Comparison of ENCODE assay signal across 21 mouse cellular contexts in genomic region chr19:53316105-53316504, GRCm38 (mm10). TPM values are rescaled to one million over a fixed set of nuclear protein-coding genes. Genes with fewer than 3 reads are reported as not detected.
DNase-seq lines count a peak whose midpoint lies in the region; ATAC-seq and TF ChIP-seq lines count a peak whose summit lies in the region.
"Had no signal": no experiment of that assay in that cellular context is flagged by ENCODE, and none has a peak within 500 bp of the region (broad histone marks: within the 10 kb centered on the region; RNA-seq: fewer than 3 reads in every experiment).

No protein-coding gene starts in this region.

- DNase-seq in cerebellum, adult 9-11 months: peak; percentile 56
- no peak for DNase-seq in cerebellum, postnatal 36 days
- DNase-seq in stomach, postnatal 0 days (ENCODE audit: low spot score): no peak
- no peak for DNase-seq in testis, postnatal 10 days (ENCODE audit: low spot score)
- DNase-seq: adrenal gland, adult 2 months; adrenal gland, postnatal 10 days; adrenal gland, postnatal 25 days; cerebellum, adult 11 months; embryo, embryonic 11 days had no signal

- peaks cover 23% of the 10 kb centered on the region for H3K4me1 ChIP-seq in heart, embryonic 11.5 days (ENCODE audit: control insufficient read depth, insufficient read depth, low read length)
- H3K4me1 ChIP-seq in heart, embryonic 12.5 days (replicated peaks): peaks cover 39% of the 10 kb centered on the region
- peaks cover 11% of the 10 kb centered on the region; the same call in 1 of the 2 replicates for H3K4me1 ChIP-seq in stomach, postnatal 0 days (replicated peaks; ENCODE audit: control insufficient read depth, insufficient read depth)

- no peaks in the 10 kb centered on the region for H3K36me3 ChIP-seq in heart, embryonic 11.5 days (ENCODE audit: control insufficient read depth, insufficient read depth, low read length)
- H3K36me3 ChIP-seq in heart, embryonic 12.5 days: no peaks in the 10 kb centered on the region
- H3K36me3 ChIP-seq in stomach, postnatal 0 days (ENCODE audit: control insufficient read depth, insufficient read depth, low read length): no peaks in the 10 kb centered on the region
- H3K36me3 ChIP-seq: embryonic facial prominence, embryonic 13.5 days; embryonic facial prominence, embryonic 15.5 days; forebrain, embryonic 12.5 days had no signal

- no peak overlapping the region for H3K4me2 ChIP-seq in heart, embryonic 11.5 days
- no peak overlapping the region for H3K4me2 ChIP-seq in heart, embryonic 12.5 days
- H3K4me2 ChIP-seq in stomach, postnatal 0 days (replicated peaks; ENCODE audit: low read depth): no peak overlapping the region
- H3K4me2 ChIP-seq: embryonic facial prominence, embryonic 13.5 days; embryonic facial prominence, embryonic 15.5 days; forebrain, embryonic 12.5 days had no signal

- H3K9me3 ChIP-seq in heart, embryonic 11.5 days (replicated peaks; ENCODE audit: control insufficient read depth, low read length): no peaks in the 10 kb centered on the region
- H3K9me3 ChIP-seq in heart, embryonic 12.5 days (replicated peaks): no peaks in the 10 kb centered on the region
- H3K9me3 ChIP-seq in stomach, postnatal 0 days (ENCODE audit: control insufficient read depth, low read length): no peaks in the 10 kb centered on the region
- H3K9me3 ChIP-seq: embryonic facial prominence, embryonic 13.5 days; embryonic facial prominence, embryonic 15.5 days; forebrain, embryonic 10.5 days; forebrain, embryonic 12.5 days had no signal

- TF ChIP-seq CTCF in stomach, postnatal 0 days (IDR thresholded peaks at IDR 0.05; ENCODE audit: low read depth): no peak

- no peak overlapping the region for H3K4me3 ChIP-seq in heart, embryonic 11.5 days (ENCODE audit: low read depth, low read length)
- no peak overlapping the region for H3K4me3 ChIP-seq in heart, embryonic 12.5 days
- no peak overlapping the region for H3K4me3 ChIP-seq in stomach, postnatal 0 days (ENCODE audit: low read depth, low read length)
- H3K4me3 ChIP-seq: embryonic facial prominence, embryonic 13.5 days; embryonic facial prominence, embryonic 15.5 days; erythroblast, embryonic 14.5 days; forebrain, embryonic 10.5 days; forebrain, embryonic 12.5 days had no signal

- no peak for TF ChIP-seq EP300 in stomach, postnatal 0 days (optimal IDR thresholded peaks at IDR 0.05)

- peak overlapping the region; percentile 18; the same call in 1 of the 2 replicates for H3K9ac ChIP-seq in heart, embryonic 11.5 days (ENCODE audit: low read depth, low read length)
- H3K9ac ChIP-seq in heart, embryonic 12.5 days: no peak overlapping the region
- no peak overlapping the region for H3K9ac ChIP-seq in stomach, postnatal 0 days (ENCODE audit: low read length)
- H3K9ac ChIP-seq: embryonic facial prominence, embryonic 13.5 days; embryonic facial prominence, embryonic 15.5 days; forebrain, embryonic 12.5 days had no signal

- ATAC-seq in heart, embryonic 11.5 days (replicated peaks; ENCODE audit: insufficient number of reproducible peaks, low FRiP score, low TSS enrichment): no peak
- no peak for ATAC-seq in heart, embryonic 12.5 days (ENCODE audit: insufficient number of reproducible peaks, low FRiP score)
- no peak for ATAC-seq in stomach, postnatal 0 days (ENCODE audit: low FRiP score, low TSS enrichment)
- ATAC-seq: forebrain, embryonic 14.5 days; forebrain, embryonic 16.5 days had no signal

- H3K27ac ChIP-seq in heart, embryonic 11.5 days (ENCODE audit: low read depth, low read length): no peak overlapping the region
- H3K27ac ChIP-seq in heart, embryonic 12.5 days (ENCODE audit: poor library complexity, severe bottlenecking): no peak overlapping the region
- peak overlapping the region; percentile 90 for H3K27ac ChIP-seq in stomach, postnatal 0 days (replicated peaks)
- H3K27ac ChIP-seq: embryonic facial prominence, embryonic 13.5 days; forebrain, embryonic 10.5 days; forebrain, embryonic 12.5 days had no signal

- 86% methylated on average over 8 of the region's 8 CpGs for WGBS in heart, embryonic 11.5 days (ENCODE audit: insufficient replicate concordance)
- 85% methylated on average over 8 of the region's 8 CpGs for WGBS in heart, embryonic 12.5 days
- WGBS in stomach, postnatal 0 days: 85% methylated on average over 8 of the region's 8 CpGs

- no peaks in the 10 kb centered on the region for H3K27me3 ChIP-seq in heart, embryonic 11.5 days (ENCODE audit: control insufficient read depth, insufficient read depth, low read length)
- H3K27me3 ChIP-seq in heart, embryonic 12.5 days (replicated peaks): no peaks in the 10 kb centered on the region
- H3K27me3 ChIP-seq in stomach, postnatal 0 days (ENCODE audit: control insufficient read depth, insufficient read depth, low read length): no peaks in the 10 kb centered on the region
- H3K27me3 ChIP-seq: embryonic facial prominence, embryonic 13.5 days; embryonic facial prominence, embryonic 15.5 days; forebrain, embryonic 12.5 days had no signal

RNA-seq across cellular contexts. Expression of gene Mxi1, which starts 5.8 kb away (rescaled TPM):
- polyA plus RNA-seq in heart, embryonic 11.5 days (2014; fragmentation: Nextera tagmentation; extraction: Ambion mirVana): 33.1 and 36.6 TPM in 2 replicates
- 40.0 and 42.7 TPM in 2 replicates for polyA plus RNA-seq in heart, embryonic 12.5 days (2016; fragmentation: Nextera tagmentation; extraction: Ambion mirVana)
- 28.6 and 31.3 TPM in 2 replicates for polyA plus RNA-seq in stomach, postnatal 0 days (2015; fragmentation: Nextera tagmentation; extraction: Ambion mirVana)

RNA-seq across cellular contexts. Expression of gene Gm10197, which starts 55.5 kb away (rescaled TPM):
- 2.1 and 3.5 TPM in 2 replicates for polyA plus RNA-seq in heart, embryonic 11.5 days (2014; fragmentation: Nextera tagmentation; extraction: Ambion mirVana)
- not detected in 2 replicates for polyA plus RNA-seq in heart, embryonic 12.5 days (2016; fragmentation: Nextera tagmentation; extraction: Ambion mirVana)
- polyA plus RNA-seq in stomach, postnatal 0 days (2015; fragmentation: Nextera tagmentation; extraction: Ambion mirVana): not detected in 2 replicates
- polyA plus RNA-seq: adrenal gland, adult 2 months; brain, embryonic 14.5 days; C2C12; embryonic facial prominence, embryonic 11.5 days; embryonic facial prominence, embryonic 13.5 days; embryonic facial prominence, embryonic 15.5 days; erythroblast, embryonic 14.5 days; forebrain, embryonic 10.5 days; forebrain, embryonic 16.5 days had no signal
